Comparison of ENCODE assay signal across 15 mouse cellular contexts in the genomic region with DNA sequence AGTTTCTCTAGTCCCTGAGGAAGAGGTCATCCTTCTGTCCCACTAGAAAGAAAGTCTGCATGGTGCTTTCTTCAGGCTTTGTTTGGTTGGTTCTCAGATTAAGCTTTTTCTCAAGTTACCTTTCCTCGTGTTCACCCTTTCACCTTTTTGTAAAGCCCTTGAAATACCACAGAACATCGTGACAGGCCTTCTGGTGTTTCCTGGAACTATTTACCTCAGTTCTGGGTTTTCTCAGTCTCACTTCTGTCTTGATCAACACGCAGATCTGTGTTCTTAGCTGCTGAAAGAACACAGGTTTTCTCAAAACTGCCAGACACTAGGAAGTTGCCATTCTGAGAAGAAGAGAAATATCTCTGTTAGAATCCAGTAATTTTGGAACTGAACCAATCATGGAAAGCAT.
"Had no signal": no experiment of that assay in that cellular context is flagged by ENCODE, and none has a peak within 500 bp of the region (broad histone marks: within the 10 kb centered on the region; RNA-seq: fewer than 3 reads in every experiment).

No protein-coding gene starts in this region.

- ATAC-seq: liver, embryonic 12.5 days had no signal

- H3K36me3 ChIP-seq: kidney, embryonic 15.5 days; limb, embryonic 15.5 days; liver, embryonic 12.5 days; midbrain, embryonic 10.5 days; neural tube, embryonic 12.5 days had no signal

- H3K27me3 ChIP-seq: kidney, embryonic 15.5 days; limb, embryonic 15.5 days; liver, embryonic 12.5 days; neural tube, embryonic 12.5 days had no signal

- H3K9ac ChIP-seq: kidney, embryonic 15.5 days; limb, embryonic 15.5 days; liver, embryonic 12.5 days; lung, embryonic 14.5 days; neural tube, embryonic 12.5 days had no signal

- H3K4me2 ChIP-seq: kidney, embryonic 15.5 days; limb, embryonic 15.5 days; liver, embryonic 12.5 days; lung, embryonic 14.5 days; neural tube, embryonic 12.5 days had no signal

- H3K9me3 ChIP-seq: kidney, embryonic 15.5 days; limb, embryonic 15.5 days; liver, embryonic 12.5 days; midbrain, embryonic 10.5 days; neural tube, embryonic 12.5 days had no signal

- DNase-seq: kidney, postnatal 14 days; layer of hippocampus, adult 9-11 months; layer of hippocampus, postnatal 36 days; lung, embryonic 14.5 days; lung, postnatal 4 days; midbrain, embryonic 14.5 days; retina, postnatal 1 day; right cerebral cortex, postnatal 4 days; thymus, postnatal 4 days had no signal

- H3K27ac ChIP-seq: kidney, embryonic 15.5 days; limb, embryonic 15.5 days; liver, embryonic 12.5 days; midbrain, embryonic 10.5 days; neural tube, embryonic 12.5 days had no signal

- H3K4me1 ChIP-seq: kidney, embryonic 15.5 days; limb, embryonic 15.5 days; liver, embryonic 12.5 days; midbrain, embryonic 10.5 days; neural tube, embryonic 12.5 days had no signal

- H3K4me3 ChIP-seq: kidney, embryonic 15.5 days; limb, embryonic 15.5 days; liver, embryonic 12.5 days; midbrain, embryonic 10.5 days; myocyte; neural tube, embryonic 12.5 days had no signal
